Mouse (Mus musculus): Measurements from ENCODE around the gene Timm17b. TPM values are rescaled to one million over a fixed set of nuclear protein-coding genes. Genes with fewer than 3 reads are reported as not detected.
"Not testable (repeated sequence)": the region's sequence is repeated elsewhere in the genome, so short reads cannot be mapped to it uniquely, and the experiment has no call there.

The Timm17b gene
- total RNA-seq, 1 experiment from 2014 or later: 43.4 TPM

- ATAC-seq (ENCODE audit: extremely low read depth, insufficient number of reproducible peaks, low FRiP score, poor library complexity, severe bottlenecking): peak; percentile 51; the same call in 1 of the 2 replicates
Measured at GRCm38 (mm10) chrX:7915669-7916068, 16.5 kb downstream of the Timm17b start.

GRCm38 (mm10) chrX:7917960-7918359 is 18.8 kb downstream of the Timm17b start:
- ATAC-seq (ENCODE audit: extremely low read depth, insufficient number of reproducible peaks, low FRiP score, poor library complexity, severe bottlenecking): not testable (repeated sequence)

GRCm38 (mm10) chrX:7919601-7920383 is 20.6 kb downstream of the Timm17b start, which contains the start of gene Pcsk1n:
Gene Pcsk1n, plus strand, starts transcription at chrX:7919822.
- no peak for ATAC-seq (ENCODE audit: extremely low read depth, insufficient number of reproducible peaks, low FRiP score, poor library complexity, severe bottlenecking)

GRCm38 (mm10) chrX:7922032-7922431 is 22.9 kb downstream of the Timm17b start:
- ATAC-seq (ENCODE audit: extremely low read depth, insufficient number of reproducible peaks, low FRiP score, poor library complexity, severe bottlenecking): no peak

- ATAC-seq (ENCODE audit: extremely low read depth, insufficient number of reproducible peaks, low FRiP score, poor library complexity, severe bottlenecking): no peak
Measured at GRCm38 (mm10) chrX:7926266-7926665, 27.1 kb downstream of the Timm17b start.

GRCm38 (mm10) chrX:7927116-7927515 is 28.0 kb downstream of the Timm17b start:
- ATAC-seq (ENCODE audit: extremely low read depth, insufficient number of reproducible peaks, low FRiP score, poor library complexity, severe bottlenecking): no peak

- ATAC-seq (ENCODE audit: extremely low read depth, insufficient number of reproducible peaks, low FRiP score, poor library complexity, severe bottlenecking): no peak
Measured at GRCm38 (mm10) chrX:7928270-7928790, 29.2 kb downstream of the Timm17b start, which contains the start of gene Eras. Gene Eras, minus strand, starts transcription at chrX:7928607.

GRCm38 (mm10) chrX:7936874-7937273 is 37.7 kb downstream of the Timm17b start:
- ATAC-seq (ENCODE audit: extremely low read depth, insufficient number of reproducible peaks, low FRiP score, poor library complexity, severe bottlenecking): no peak

- ATAC-seq (ENCODE audit: extremely low read depth, insufficient number of reproducible peaks, low FRiP score, poor library complexity, severe bottlenecking): no peak
Measured at GRCm38 (mm10) chrX:7937667-7938066, 38.5 kb downstream of the Timm17b start.

- no peak for ATAC-seq (ENCODE audit: extremely low read depth, insufficient number of reproducible peaks, low FRiP score, poor library complexity, severe bottlenecking)
Measured at GRCm38 (mm10) chrX:7945618-7946017, 46.5 kb downstream of the Timm17b start.

GRCm38 (mm10) chrX:7947108-7947899 is 48.1 kb downstream of the Timm17b start, which contains the start of gene Hdac6:
Gene Hdac6, minus strand, starts transcription at chrX:7947889.
- ATAC-seq (ENCODE audit: extremely low read depth, insufficient number of reproducible peaks, low FRiP score, poor library complexity, severe bottlenecking): no peak

GRCm38 (mm10) chrX:7947900-7948492 is 48.8 kb downstream of the Timm17b start:
- ATAC-seq (ENCODE audit: extremely low read depth, insufficient number of reproducible peaks, low FRiP score, poor library complexity, severe bottlenecking): peak; percentile 93

- no peak for ATAC-seq (ENCODE audit: extremely low read depth, insufficient number of reproducible peaks, low FRiP score, poor library complexity, severe bottlenecking)
Measured at GRCm38 (mm10) chrX:7950091-7950490, 50.9 kb downstream of the Timm17b start.

Other genes starting within 250 kb of the Timm17b start
- gene Prickle3, start 242.1 kb upstream of the Timm17b start, total RNA-seq (2017): 37.0 and 40.0 TPM in 2 replicates
- 137 and 138 TPM in 2 replicates for gene Plp2, start 228.0 kb upstream of the Timm17b start, total RNA-seq (2017)
- gene Magix, start 218.1 kb upstream of the Timm17b start, total RNA-seq (2017): 1.4 TPM in 1 of 2 replicates, not detected in the other
- gene Gpkow, start 202.2 kb upstream of the Timm17b start, total RNA-seq (2017): 67.2 and 69.5 TPM in 2 replicates
- gene Wdr45, start 185.0 kb upstream of the Timm17b start, total RNA-seq (2017): 80.8 and 86.0 TPM in 2 replicates
- gene Gm45208, start 177.1 kb upstream of the Timm17b start, total RNA-seq (2017): 3.0 TPM in 1 of 2 replicates, not detected in the other
- 4.4 and 7.1 TPM in 2 replicates for gene Praf2, start 170.9 kb upstream of the Timm17b start, total RNA-seq (2017)
- 2.7 TPM in 1 of 2 replicates, not detected in the other for gene Ccdc120, start 148.5 kb upstream of the Timm17b start, total RNA-seq (2017)
- 30.7 and 40.0 TPM in 2 replicates for gene Tfe3, start 136.8 kb upstream of the Timm17b start, total RNA-seq (2017)
- 261 and 293 TPM in 2 replicates for gene Gripap1, start 109.6 kb upstream of the Timm17b start, total RNA-seq (2017)
- gene Kcnd1, start 77.1 kb upstream of the Timm17b start, total RNA-seq (2017): 2.2 and 2.6 TPM in 2 replicates
- gene Otud5, start 58.0 kb upstream of the Timm17b start, total RNA-seq (2017): 200 and 206 TPM in 2 replicates
- 9.3 and 9.5 TPM in 2 replicates for gene Pim2, start 21.1 kb upstream of the Timm17b start, total RNA-seq (2017)
- gene Slc35a2, start 15.3 kb upstream of the Timm17b start, total RNA-seq (2017): 23.4 and 25.0 TPM in 2 replicates
- 190 and 213 TPM in 2 replicates for gene Pqbp1, start 88 bp upstream of the Timm17b start, total RNA-seq (2017)
- gene Gm10491, start 8.5 kb downstream of the Timm17b start, total RNA-seq (2017): not detected in 2 replicates
- gene Gm10490, start 10.2 kb downstream of the Timm17b start, total RNA-seq (2017): 1.9 TPM in 1 of 2 replicates, not detected in the other
- gene Pcsk1n, start 20.5 kb downstream of the Timm17b start, total RNA-seq (2017): not detected in 2 replicates
- not detected in 2 replicates for gene Eras, start 29.2 kb downstream of the Timm17b start, total RNA-seq (2017)
- 6.4 and 9.7 TPM in 2 replicates for gene Hdac6, start 48.5 kb downstream of the Timm17b start, total RNA-seq (2017)
- 1.4 and 2.0 TPM in 2 replicates for gene Gata1, start 78.7 kb downstream of the Timm17b start, total RNA-seq (2017)
- not detected in 2 replicates for gene Glod5, start 119.1 kb downstream of the Timm17b start, total RNA-seq (2017)
- 19.5 and 22.6 TPM in 2 replicates for gene Suv39h1, start 175.4 kb downstream of the Timm17b start, total RNA-seq (2017)
- gene Was, start 191.1 kb downstream of the Timm17b start, total RNA-seq (2017): 179 and 193 TPM in 2 replicates
- gene Wdr13, start 233.5 kb downstream of the Timm17b start, total RNA-seq (2017): 55.2 and 56.3 TPM in 2 replicates
- gene Rbm3, start 246.5 kb downstream of the Timm17b start, total RNA-seq (2017): 390 and 446 TPM in 2 replicates